ENCODE assay signal across 26 mouse cellular contexts in the genomic region with DNA sequence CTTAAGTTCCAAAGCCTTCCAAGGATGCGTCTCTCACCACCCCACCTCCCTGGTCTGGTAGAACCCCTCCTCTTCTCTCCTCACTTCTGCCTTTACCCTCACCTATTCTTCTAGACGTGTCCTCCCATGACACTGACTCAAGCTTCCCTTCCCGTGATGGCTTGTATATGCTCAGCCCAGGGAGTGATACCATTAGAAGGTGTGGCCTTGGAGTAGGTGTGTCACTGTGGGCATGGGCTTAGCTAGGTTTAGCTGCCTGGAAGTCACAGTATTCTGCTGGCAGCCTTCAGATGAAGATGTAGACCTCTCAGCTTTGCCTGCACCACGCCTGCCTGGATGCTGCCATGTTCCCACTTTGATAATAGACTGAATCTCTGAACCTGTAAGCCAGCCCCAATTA.
"Had no signal": no experiment of that assay in that cellular context is flagged by ENCODE, and none has a peak within 500 bp of the region (broad histone marks: within the 10 kb centered on the region; RNA-seq: fewer than 3 reads in every experiment).

No protein-coding gene starts in this region.

- H3K4me1 ChIP-seq: heart, embryonic 12.5 days; hindbrain, embryonic 12.5 days; limb, embryonic 13.5 days; limb, embryonic 15.5 days had no signal

- ATAC-seq: hindbrain, embryonic 16.5 days; inflammation-experienced regulatory T-cells, adult 6 months had no signal

- DNase-seq: gastrocnemius, adult 2 months; gastrocnemius, postnatal 10 days; gastrocnemius, postnatal 25 days; heart, adult 18-20 months; heart, postnatal 10 days; heart, postnatal 4 days; kidney, adult 11 months; kidney, adult 2 months; kidney, adult 9 months; kidney, postnatal 14 days; kidney, postnatal 36 days; layer of hippocampus, adult 9-11 months; layer of hippocampus, postnatal 36 days; left cerebral cortex, postnatal 4 days had no signal

- H3K4me2 ChIP-seq: hindbrain, embryonic 12.5 days; hindbrain, embryonic 14.5 days; limb, embryonic 15.5 days had no signal

- H3K27ac ChIP-seq: gastrocnemius, adult 2 months; heart, embryonic 10.5 days; hindbrain, embryonic 10.5 days; hindbrain, embryonic 12.5 days; hindbrain, embryonic 14.5 days; kidney, embryonic 15.5 days; kidney, postnatal 0 days; limb, embryonic 13.5 days; limb, embryonic 15.5 days; liver, embryonic 14.5 days had no signal

- H3K9me3 ChIP-seq: heart, embryonic 10.5 days; heart, embryonic 12.5 days; hindbrain, embryonic 10.5 days; hindbrain, embryonic 12.5 days; kidney, embryonic 15.5 days; limb, embryonic 13.5 days; limb, embryonic 15.5 days had no signal

- H3K4me3 ChIP-seq: gastrocnemius, adult 2 months; heart, embryonic 12.5 days; hindbrain, embryonic 12.5 days; kidney, embryonic 15.5 days; limb, embryonic 15.5 days had no signal

- H3K9ac ChIP-seq: heart, embryonic 12.5 days; hindbrain, embryonic 12.5 days; hindbrain, embryonic 14.5 days; kidney, embryonic 15.5 days; limb, embryonic 13.5 days; limb, embryonic 15.5 days; liver, embryonic 14.5 days had no signal
